Mouse (Mus musculus): Measurements from ENCODE around the gene Gsg1l.

Gene Gsg1l

DNA sequence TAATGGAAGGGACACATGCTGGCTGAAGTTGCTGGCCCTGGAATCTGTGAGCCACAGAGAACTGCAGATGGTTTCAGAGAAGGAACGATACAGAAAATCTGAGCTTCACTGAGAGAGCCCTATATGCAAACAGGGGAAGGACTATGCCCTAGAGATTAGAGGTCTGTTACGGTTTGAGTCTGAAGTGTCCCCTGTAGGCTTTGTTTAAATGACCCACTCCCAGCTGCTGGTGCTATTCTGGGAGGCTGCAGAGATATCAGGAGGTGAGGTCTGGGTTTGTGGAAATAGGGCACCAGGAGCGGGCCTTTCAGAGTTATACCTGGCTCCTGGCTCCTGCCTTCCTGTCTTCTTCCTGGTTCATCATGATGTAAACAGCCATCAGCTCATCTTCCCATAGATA, 95.1 kb downstream of the Gsg1l start:
- DNase-seq (ENCODE audit: low read depth in 2 of 2, low spot score in 2 of 2), result no peak

DNA sequence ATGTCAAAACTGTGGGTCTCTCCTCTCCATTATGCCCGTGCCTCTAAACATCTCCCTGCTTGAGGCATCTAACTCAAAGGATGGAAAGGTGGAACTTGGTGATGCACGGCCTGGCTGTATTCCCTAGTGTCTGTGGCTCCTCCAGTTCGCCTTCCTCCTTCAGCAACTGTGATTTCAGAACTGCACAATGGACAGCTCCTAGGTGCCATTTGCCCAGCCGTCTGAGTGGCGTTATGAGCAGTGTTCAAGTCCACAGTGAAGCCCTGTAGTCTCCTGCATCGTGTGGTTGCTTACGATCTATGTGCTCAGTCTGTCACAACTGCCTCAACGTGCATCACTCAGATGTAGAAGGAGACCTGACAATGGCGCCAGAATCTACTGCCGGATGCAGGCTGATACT, 96.6 kb downstream of the Gsg1l start:
- no peak for DNase-seq (ENCODE audit: low read depth in 2 of 2, low spot score in 2 of 2)

DNA sequence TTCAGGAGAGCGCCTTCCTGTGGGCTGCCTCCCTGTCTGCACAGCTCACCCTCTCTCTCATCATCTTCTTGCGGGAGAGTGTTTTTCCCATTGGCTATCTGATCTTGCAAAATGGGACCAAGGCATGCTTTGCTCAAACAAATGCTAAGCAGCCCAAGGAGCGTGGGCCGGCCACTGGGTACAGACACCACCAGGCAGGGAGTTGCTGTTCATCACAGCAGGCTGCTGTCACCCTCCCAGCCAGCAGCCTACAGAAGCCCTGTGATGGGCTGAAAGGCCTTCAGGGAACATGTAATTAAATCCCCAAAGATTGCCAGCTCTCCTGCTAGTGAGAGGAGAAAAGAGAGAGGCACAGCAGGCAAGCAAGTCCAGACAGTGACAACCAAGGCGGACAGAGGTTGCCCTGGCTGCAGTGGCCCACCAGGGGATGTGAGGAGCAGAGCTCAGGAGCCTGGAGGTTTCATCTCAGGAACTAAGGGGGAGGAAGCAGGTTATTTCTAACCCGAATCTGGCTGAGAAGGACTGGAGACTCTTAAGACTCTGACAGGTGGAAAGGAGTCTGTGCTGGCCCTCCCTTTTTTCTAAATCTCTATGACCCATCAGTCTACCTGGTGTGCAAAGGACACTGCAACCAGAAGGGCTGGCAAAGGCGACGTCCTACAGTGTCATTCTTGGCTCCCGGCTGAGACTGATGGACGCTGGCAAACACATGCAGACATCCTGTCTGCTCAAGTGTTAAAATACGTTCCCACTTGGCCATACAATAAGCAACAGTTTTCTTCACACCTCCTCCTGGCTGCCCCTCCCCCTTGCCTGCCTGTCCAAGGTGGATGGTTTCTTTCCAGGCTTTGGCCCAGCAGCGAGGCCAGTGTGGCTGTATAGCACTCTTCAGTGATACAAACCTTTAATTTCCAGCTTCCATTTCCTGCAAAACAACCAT, 98.0 kb downstream of the Gsg1l start:
- no peak for DNase-seq (ENCODE audit: low read depth in 2 of 2, low spot score in 2 of 2)

DNA sequence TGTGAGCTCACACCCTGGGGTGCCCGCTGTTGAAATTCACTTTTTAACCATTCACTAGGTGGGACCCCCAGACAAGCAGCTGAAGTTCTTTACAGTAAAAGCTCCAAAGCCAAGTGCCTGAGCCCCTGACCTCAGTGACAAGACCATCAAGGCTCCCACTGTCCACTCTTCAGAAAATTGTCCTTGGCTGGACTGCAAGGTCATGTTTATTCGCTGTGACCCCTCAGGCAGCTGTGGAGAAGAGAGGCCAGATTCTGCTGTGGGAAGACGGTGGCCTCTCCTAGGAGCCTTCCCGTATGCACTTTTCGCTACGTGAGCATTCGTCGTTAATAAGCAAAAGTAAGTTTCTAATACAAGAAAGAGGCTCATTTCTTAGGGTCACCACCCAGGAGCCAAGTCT, 102.6 kb downstream of the Gsg1l start:
- DNase-seq (ENCODE audit: low read depth in 2 of 2, low spot score in 2 of 2), result no peak

DNA sequence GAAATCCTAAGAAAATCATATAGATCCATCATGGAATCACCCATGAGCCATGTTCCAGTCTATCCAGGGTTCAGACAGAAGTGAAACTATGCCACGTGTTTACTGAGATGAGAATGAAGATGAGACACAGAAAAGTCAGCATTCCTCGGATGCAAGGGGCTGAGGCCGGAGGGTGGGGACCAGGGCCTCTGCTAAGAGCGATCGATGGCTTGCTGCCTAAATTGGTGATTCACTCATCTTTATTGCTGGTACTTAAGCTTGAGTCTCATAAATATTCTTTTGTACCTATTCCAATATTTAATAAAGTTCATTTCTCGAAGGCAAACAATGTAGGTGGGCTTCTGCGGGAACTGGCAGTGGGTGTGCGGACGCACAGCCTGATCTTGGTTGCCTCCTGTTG, 105.5 kb downstream of the Gsg1l start:
- DNase-seq (ENCODE audit: low read depth in 2 of 2, low spot score in 2 of 2), result no peak

DNA sequence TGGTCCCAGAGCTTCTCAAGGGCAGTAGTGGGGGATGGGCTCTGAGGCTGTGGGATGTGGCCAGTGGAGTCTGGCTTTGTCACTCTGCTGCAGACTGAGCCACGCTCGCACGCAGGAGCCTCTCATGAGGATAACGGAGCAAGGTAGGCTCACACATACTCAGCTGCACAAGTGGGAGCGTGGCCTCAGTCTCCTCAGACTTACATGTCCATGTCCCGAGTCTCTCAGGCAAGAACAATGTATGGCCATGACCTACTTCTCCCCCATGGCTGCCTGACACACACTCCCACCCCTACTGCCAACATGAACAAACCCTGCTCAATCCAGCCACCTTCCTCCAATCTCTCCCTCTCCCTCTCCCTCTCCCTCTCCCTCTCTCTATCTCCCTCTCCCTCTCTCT, 106.8 kb downstream of the Gsg1l start:
- no peak for DNase-seq (ENCODE audit: low read depth in 2 of 2, low spot score in 2 of 2)

DNA sequence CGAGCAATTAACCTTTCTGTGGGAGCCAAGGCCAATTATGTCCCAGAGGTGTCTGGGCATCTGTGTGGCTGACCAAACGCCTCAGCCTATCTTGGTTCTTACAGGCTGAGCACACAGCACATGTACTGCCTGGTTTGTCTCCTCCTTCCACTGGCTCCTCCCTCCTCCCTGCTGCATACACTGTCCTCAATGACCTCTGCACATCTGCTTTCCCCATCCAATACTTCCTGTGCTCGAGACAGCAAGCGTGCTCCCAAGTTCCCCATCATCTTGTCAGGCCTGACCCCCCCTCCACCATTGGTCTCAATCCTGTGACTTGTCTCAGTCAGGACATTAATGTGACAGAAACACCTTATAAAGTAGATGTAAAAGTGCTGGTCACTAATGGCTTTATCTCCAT, 108.3 kb downstream of the Gsg1l start:
- DNase-seq (ENCODE audit: low read depth in 2 of 2, low spot score in 2 of 2), result no peak

DNA sequence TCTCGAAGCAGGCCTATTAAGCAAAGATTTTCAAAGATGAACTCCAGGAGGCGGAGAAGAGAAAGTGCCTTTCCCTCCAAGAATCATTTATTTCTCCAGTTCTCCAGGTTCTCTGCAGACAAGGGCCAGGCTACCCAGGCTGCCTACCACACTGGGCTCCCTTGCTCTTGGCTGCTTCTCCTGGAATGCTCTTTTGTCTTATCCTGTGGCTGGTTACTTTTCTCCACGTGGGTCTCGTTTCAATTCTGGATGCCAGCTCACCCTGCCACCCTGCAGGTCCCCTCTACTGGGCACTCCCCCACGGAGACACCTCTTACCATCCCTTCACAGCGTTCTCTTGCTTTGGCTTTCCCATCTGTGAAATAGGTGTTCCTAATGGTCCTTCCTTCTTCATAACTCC, 109.4 kb downstream of the Gsg1l start:
- DNase-seq (ENCODE audit: low read depth in 2 of 2, low spot score in 2 of 2), result no peak

DNA sequence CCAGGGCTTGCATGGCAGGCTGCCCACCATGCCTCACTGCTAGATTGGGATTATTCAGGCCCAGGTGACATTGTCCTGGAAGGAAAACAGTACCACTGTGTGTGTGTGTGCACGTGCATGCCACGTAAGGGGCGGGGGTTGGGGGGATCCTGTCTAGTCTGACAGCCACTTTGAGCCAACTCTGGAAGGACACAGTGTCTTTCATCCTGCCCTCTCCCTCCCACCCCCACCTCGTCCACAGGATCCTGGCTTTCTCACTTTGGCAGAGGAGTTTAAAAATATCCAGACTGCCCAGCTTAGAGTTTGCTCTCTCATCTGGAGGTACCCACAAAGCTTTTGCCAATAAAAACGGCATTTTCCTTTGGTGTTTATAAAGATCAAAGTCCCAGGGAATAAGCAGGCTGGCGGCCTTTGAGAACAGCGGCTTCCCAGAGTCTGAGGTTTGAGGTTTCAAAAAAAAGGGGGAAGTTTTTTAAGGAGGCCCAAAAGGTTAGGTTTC, 110.0 kb downstream of the Gsg1l start:
- no peak for DNase-seq (ENCODE audit: low read depth in 2 of 2, low spot score in 2 of 2)

DNA sequence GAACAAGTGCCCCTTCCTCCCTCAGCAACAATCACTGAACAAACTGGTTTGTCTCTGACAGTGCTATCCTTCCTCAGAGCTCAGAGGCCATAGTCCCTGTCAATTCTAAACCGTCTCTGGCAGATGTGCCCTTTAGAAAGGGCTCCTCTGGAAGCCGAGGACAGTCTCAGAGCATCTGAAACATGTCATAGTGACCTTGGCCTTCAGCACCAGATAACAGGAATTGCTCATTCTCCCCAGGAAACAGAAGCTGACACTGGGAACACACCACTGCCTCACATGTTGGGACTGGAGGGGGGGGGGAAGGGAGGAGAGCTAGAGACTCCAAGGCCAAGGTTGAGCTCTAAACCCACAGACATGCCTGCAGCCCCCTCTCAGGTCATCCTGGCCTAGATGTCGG, 113.1 kb downstream of the Gsg1l start:
- DNase-seq (ENCODE audit: low read depth in 2 of 2, low spot score in 2 of 2), result no peak

DNA sequence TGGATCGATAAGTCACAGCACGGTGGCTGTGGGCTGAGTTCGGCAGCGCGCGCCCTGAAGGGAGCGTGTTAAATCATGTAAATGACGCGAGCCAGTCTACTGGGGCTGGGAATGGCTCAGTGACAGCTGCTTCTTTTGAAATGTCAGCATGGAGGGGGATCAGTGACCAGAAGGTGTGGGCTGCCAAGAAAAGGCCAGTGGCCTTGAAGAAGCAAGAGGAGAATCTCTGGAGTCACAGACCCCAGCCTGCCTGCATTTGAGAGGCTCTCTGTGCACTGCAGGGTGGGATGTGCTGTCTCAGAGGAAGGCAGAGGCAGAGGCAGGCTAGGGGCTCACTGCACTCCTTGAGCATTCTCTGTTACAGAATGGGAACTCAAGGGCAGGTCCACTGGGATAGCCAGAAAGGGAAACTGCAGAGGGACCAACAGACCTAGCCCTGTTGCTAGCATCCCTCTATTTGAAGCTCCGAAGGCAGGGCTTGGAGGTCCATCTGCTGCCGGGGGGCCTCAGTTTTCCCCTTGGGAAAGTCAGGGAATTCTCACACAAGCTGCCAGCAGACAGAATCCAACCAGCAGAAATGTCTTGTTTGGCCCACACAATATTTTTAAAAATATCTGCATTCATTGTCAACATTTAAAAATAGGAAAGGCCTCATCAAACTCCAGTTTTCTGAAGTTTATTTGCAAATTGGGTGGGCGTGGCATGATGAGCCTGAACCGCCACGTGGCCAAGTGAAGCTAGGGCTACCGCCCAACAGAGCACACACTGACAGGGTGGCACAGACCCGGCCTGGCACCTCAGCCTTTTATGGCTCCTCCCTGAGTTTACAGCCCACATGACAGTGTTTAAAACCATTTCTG, 115.6 kb downstream of the Gsg1l start:
- DNase-seq (ENCODE audit: low read depth in 2 of 2, low spot score in 2 of 2), result no peak

DNA sequence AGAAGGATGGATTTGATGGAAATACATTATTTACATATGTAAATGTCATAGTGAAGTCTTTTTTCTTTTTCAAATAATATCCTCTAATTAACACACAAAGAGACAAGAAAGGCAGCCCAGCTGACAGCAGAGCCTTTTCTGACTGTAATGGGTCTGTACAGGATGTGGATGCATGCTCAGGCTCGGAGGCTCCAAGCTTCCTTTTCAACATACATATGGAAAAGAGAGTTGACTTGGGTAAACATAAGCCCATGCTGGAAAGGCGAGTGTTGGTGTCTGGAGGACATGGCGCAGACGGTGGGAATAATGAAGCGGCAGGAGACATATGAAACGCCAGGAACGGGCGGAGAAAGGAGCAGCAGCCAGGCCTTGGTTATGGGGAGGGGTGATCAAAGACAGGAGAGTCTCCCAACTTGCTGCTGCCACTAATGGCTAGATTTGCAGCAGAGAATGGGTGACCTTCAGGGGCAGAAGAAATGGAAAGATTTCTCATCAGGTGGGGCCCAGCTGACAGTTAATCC, 118.1 kb downstream of the Gsg1l start:
- no peak for DNase-seq (ENCODE audit: low read depth in 2 of 2, low spot score in 2 of 2)

DNA sequence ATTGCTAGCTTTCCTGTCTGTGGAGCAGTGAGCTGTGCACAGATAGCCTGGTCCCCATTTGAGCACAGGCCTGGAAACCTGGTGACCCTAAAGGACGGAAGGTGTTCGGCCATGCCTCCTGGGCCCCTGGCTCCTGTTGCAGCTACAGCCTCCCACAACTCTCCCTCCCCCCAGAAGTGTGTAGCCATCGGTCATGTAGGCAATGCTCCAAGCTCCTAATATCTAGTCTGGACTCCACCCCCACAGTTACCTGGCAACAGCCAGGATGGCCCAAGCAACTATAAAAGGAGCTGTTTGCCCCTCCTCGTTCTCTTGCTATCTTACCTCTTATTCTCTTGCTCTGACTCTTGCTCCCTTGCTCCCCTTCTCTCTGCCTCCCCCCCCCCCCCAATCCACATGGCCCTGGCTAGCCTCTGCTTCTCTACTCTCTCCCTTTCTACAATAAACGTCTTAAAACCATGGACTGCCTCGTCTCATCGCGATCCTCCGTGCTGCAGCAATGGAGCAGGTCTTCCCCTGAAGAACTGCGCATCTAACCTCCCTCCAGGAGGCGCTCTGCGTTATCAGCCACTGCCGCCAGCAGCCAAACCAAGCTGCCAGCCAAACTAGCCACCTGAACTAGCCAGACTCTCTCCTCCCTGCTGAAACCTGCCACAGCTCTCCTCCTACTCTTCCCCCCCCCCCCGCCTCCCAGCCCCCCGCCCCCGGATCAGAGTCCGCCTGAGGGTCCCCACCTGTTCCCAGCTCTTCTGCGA, 122.7 kb downstream of the Gsg1l start:
- DNase-seq (ENCODE audit: low read depth in 2 of 2, low spot score in 2 of 2), result no peak

DNA sequence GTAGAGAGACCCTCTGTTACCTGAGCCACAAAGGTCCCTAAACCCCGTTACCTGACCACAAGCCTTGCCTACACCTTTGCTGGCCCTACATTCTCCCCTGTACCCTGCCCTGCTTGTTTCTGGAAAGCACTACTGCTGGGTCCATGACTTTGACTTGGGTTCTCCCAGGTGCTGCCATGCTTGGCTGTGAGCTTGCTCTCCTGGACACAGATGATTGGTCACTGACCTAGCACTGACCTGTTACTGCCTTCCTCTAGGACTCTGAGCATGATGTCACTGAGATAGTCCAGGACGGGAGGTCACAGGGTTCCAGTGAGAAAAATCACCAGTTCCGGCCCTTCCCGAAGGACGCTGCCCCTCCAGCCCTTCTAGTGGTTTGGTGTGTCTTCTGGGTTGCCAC, 123.4 kb downstream of the Gsg1l start:
- no peak for DNase-seq (ENCODE audit: low read depth in 2 of 2, low spot score in 2 of 2)

DNA sequence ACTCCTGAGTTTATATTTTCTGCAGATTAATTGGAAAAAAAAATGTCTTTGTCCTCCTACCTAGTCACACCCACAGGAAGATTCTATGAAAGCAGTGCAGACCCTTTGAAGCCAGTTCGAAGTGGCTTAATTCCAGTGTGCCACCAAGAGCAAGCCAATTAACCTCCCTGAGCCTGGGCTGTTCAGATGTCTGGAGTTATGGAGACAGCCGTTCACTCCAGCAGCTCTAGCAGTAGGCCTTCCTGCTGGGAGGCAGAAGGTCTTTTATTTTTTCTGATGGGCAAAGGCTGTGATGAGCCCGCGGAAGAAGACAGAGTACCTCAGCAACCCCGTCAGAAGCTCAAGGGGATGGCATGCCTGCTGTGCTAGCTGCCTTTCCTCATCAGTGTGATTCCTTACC, 127.2 kb downstream of the Gsg1l start:
- DNase-seq (ENCODE audit: low read depth in 2 of 2, low spot score in 2 of 2), result no peak

DNA sequence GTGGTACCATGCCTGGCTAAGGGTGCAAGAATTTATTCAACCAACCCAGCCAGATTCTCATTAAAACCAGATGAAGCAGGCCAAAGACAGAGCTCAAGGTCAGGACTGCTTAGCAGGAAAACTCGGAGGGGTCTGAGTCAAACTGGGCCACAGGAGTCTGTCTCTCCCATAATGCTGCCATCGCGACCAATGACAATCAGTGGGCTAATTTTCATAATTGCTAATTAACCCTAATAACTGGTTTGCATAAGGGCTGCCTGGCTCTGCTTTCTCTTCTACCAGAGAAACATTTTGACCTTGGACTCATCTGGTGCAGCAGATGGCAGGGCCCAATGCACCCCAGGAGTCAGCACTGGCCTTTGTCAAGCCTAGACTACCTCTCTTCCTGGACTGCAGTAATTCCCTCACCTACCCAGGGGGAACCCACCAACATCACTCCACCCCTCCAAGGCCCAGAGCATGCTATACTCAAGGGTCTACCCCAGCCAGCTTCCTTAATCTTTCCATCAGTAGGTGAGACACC, 127.8 kb downstream of the Gsg1l start:
- no peak for DNase-seq (ENCODE audit: low read depth in 2 of 2, low spot score in 2 of 2)

DNA sequence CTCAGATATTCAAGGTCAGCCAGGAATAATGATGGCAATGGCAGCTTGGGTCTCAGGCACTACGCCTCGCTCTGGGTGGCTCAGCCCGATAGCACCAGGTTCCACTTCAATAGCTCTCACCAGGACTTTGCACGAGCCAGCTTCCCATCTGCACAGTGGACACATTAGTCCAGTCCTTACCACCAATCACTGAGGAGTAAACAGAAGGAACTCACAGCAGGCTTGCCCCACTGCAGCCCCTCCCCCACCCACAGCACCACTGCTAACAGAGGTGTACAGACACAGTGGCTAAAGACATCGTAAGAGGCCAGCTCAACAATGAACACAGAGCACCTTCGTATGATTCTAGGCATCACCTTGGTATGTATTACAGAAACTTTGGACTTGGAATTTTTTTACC, 128.4 kb downstream of the Gsg1l start:
- no peak for DNase-seq (ENCODE audit: low read depth in 2 of 2, low spot score in 2 of 2)

DNA sequence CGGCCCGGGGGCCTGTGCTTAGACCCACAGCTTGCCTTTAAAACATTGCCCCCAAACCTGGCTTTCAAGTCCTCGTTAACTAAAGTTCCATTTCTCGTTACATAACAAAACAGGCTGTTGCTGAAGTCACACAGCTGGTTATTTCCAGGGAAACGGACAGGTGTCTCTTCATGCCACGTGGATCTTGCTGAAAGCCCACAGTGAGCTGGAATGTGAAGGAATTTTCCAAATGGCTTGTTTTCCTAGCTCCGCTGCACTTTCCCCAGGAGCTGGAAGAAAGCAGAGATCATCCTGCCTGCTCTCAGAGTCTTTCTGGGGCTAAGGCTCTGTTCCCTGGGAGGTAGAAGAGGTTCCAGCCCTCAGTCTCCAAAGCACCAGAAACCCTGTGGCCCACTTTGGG, 130.3 kb downstream of the Gsg1l start:
- DNase-seq (ENCODE audit: low read depth in 2 of 2, low spot score in 2 of 2), result no peak

DNA sequence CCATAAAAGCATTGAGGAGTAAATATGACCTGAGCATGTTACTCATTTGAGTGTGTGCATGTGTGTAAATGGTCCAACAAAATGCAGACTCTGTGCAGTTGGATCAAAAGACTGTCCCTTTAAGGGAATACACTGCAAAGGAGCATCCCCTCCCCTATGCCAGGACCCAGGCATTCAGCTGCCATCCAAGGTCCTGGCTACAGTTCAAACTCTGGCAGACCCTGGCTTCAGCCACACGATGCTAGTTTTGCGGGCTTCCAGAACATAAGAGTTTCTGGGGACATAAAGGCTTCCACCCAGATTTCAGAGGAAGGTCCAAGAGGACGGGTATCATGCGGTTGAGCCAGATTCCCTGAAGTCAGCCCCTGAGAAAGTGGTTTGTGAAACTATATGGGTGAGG, 133.2 kb downstream of the Gsg1l start:
- DNase-seq (ENCODE audit: low read depth in 2 of 2, low spot score in 2 of 2), result no peak

DNA sequence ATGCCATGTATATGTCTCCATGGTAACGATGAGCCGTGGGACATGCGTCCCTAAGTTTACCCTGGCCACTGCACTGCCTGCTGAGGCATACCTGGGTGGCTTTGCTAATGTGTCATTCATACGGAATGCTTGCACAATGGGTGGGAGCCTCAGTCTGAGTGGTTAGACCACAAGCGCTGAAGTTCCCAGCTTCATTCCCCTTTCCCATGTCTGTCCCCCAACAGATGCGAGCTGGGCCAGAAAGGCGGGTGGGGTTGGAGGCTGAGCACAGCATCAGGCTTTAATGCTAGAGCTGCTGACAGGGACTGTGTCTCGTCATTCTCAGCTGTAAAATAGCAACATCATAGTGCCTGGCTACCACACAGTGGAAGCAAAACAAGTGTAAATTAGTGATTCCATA, 136.3 kb downstream of the Gsg1l start:
- no peak for DNase-seq (ENCODE audit: low read depth in 2 of 2, low spot score in 2 of 2)

DNA sequence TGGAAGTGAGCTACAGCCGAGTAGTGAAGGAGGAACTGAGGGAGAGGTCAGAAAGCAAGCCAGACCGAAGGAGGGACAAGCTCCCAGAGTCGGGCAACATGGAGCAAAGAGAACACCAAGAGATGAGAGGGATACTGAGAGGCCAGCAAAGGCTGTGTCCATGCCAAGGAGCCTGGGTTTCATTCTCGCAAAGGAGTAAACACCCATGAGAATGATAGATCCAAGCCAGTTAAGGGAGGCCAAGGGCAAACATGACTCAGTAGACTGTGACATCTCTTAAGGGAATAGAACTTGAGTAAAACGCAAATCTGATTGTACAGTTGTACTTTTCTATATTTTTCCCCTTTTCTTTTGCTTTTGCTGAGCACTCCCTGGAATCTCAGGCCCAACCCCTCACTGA, 137.6 kb downstream of the Gsg1l start:
- DNase-seq (ENCODE audit: low read depth in 2 of 2, low spot score in 2 of 2), result no peak
